16 mouse cellular contexts compared by ENCODE assay signal in genomic region chr17:88806421-88806820, GRCm38 (mm10). TPM values are rescaled to one million over a fixed set of nuclear protein-coding genes. Genes with fewer than 3 reads are reported as not detected.
"Had no signal": no experiment of that assay in that cellular context is flagged by ENCODE, and none has a peak within 500 bp of the region (broad histone marks: within the 10 kb centered on the region; RNA-seq: fewer than 3 reads in every experiment).

No protein-coding gene starts in this region.

- DNase-seq: liver, postnatal 0 days; lung, adult 2 months; lung, postnatal 14 days; lung, postnatal 36 days; midbrain, embryonic 14.5 days; right cerebral cortex, postnatal 14 days; right cerebral cortex, postnatal 4 days; spleen, adult 18-20 months; thymus, adult 18-20 months; thymus, postnatal 14 days; thymus, postnatal 36 days had no signal

- ATAC-seq: liver, postnatal 0 days; lung, postnatal 0 days; midbrain, embryonic 16.5 days had no signal

RNA-seq across cellular contexts. Expression of gene Lhcgr, which starts 14.6 kb away (rescaled TPM):
- total RNA-seq: megakaryocyte, adult 5-6 weeks; megakaryocyte-erythroid progenitor cell, adult 5-6 weeks; neutrophil, adult 5-6 weeks had no signal
